Mouse (Mus musculus): ENCODE data around the gene Mvk. TPM values are rescaled to one million over a fixed set of nuclear protein-coding genes. Genes with fewer than 3 reads are reported as not detected.

The Mvk gene
- polyA plus RNA-seq, 1 experiment = 13.0 TPM

DNA sequence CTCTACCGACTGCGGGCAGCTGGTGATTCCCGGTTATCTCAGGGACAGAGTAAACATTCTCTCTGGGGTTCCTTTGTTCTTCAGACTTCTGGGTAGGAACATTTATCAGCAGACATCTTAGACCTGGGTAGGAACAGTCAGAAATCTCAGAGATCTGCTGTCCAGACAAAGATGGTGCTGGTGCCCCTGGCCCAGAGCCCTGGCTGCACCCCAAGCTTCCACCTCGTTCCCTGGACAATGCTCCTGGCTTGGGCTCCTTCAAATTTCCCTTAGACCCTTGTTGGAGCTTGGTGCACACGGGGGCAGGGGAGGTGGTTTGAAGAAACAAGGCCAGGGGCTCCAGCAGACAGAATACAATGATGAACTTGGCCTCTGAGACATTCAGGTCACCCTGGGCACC, 21.5 kb upstream of the Mvk start:
- Histone ChIP-seq H3K27me3 (ENCODE audit: control insufficient read depth, insufficient read depth, low read length) (no peaks in the 10 kb centered on the region), H3K36me3 (ENCODE audit: control insufficient read depth, insufficient read depth, low read length) (peaks cover 17% of the 10 kb centered on the region), H3K4me3 (ENCODE audit: extremely low read depth, insufficient read depth, insufficient read length) (no peak overlapping the region), H3K4me1 (ENCODE audit: control insufficient read depth, insufficient read depth, insufficient read length) (no peaks in the 10 kb centered on the region), H3K27ac (ENCODE audit: insufficient read depth, low read length) (no peak overlapping the region)
- no peak for DNase-seq (ENCODE audit: low read depth in 1 of 2, low spot score in 2 of 2)
- TF ChIP-seq CTCF (IDR thresholded peaks at IDR 0.05; ENCODE audit: extremely low read depth, insufficient read depth, insufficient read length, insufficient replicate concordance) = no peak
- no peak for TF ChIP-seq POLR2A (IDR thresholded peaks at IDR 0.05; ENCODE audit: low read depth, low read length)
- 66% methylated on average over 5 of the region's 5 CpGs for WGBS

DNA sequence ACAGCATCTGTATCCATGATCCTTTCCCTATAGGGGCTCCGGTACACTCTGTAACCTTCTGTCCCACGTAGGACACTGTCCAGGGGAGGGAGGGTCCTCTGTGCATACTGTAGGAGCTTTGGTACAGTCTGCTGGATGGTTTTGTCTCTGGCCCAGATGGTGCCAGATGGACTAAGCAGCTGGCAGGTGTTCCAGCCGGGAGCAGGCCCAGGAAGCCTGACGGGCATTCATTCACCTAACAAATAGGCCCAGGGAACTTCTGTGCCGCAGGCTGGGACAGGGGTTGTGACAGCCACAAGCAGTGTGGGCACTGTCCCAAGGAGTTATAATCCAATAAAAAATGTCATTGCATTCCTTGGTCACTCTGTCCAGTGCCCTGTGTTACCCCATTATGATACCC, 20.1 kb upstream of the Mvk start:
- DNase-seq (ENCODE audit: low read depth in 1 of 2, low spot score in 2 of 2) = no peak
- Histone ChIP-seq H3K4me3 (ENCODE audit: extremely low read depth, insufficient read depth, insufficient read length) (no peak overlapping the region), H3K4me1 (ENCODE audit: control insufficient read depth, insufficient read depth, insufficient read length) (no peaks in the 10 kb centered on the region), H3K27me3 (ENCODE audit: control insufficient read depth, insufficient read depth, low read length) (no peaks in the 10 kb centered on the region), H3K36me3 (ENCODE audit: control insufficient read depth, insufficient read depth, low read length) (peaks cover 11% of the 10 kb centered on the region), H3K27ac (ENCODE audit: insufficient read depth, low read length) (no peak overlapping the region)
- TF ChIP-seq CTCF (IDR thresholded peaks at IDR 0.05; ENCODE audit: extremely low read depth, insufficient read depth, insufficient read length, insufficient replicate concordance) = no peak
- no peak for TF ChIP-seq POLR2A (IDR thresholded peaks at IDR 0.05; ENCODE audit: low read depth, low read length)
- 91% methylated on average over 5 of the region's 5 CpGs for WGBS

DNA sequence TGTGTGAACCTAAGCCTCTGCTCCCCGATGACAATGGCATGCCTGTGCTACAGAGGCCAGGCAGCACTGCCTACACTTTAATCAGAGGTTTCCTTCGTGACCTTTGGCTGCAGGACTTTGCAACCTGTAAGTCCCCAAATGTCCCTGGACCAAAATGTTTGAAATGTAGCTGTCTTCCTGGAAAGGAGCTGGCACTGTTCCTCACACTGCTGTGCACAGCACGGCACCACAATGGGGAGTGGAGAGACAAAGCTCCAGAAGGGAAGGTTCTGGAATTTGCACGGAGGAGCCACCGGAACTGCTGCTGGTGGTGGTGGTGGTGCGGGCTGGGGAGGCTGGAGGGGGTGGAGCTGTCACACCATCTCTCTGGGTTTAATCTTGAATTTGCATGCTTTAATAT, 17.3 kb upstream of the Mvk start:
- no peaks in the 10 kb centered on the region for H3K4me1 ChIP-seq (ENCODE audit: control insufficient read depth, insufficient read depth, insufficient read length)
- DNase-seq (ENCODE audit: low read depth in 1 of 2, low spot score in 2 of 2) = no peak
- H3K36me3 ChIP-seq (ENCODE audit: control insufficient read depth, insufficient read depth, low read length) = no peaks in the 10 kb centered on the region
- 84% methylated on average over 6 of the region's 6 CpGs for WGBS
- H3K27ac ChIP-seq (ENCODE audit: insufficient read depth, low read length) = no peak overlapping the region
- TF ChIP-seq POLR2A (IDR thresholded peaks at IDR 0.05; ENCODE audit: low read depth, low read length) = no peak
- TF ChIP-seq CTCF (IDR thresholded peaks at IDR 0.05; ENCODE audit: extremely low read depth, insufficient read depth, insufficient read length, insufficient replicate concordance) = no peak
- H3K4me3 ChIP-seq (ENCODE audit: extremely low read depth, insufficient read depth, insufficient read length) = no peak overlapping the region
- no peaks in the 10 kb centered on the region for H3K27me3 ChIP-seq (ENCODE audit: control insufficient read depth, insufficient read depth, low read length)

DNA sequence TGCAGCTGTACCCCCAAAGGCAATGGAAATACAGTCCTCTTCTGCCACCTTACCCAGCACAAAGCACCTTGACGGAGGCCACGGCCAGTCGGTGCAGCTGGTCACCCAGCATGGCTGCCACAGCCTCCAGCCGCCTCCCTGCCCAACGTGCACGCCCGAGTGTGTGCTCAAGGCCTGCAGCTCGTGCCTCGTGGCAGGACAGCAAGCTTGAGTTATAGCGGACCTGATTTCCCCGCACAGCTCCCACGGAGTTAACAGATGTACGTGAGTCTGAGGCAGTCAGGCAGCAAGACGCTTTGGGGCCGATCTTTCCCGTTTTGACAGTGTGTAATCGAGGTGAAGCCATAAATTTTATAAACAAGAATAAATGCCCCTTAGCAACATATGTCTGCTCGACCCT, 15.4 kb upstream of the Mvk start:
- Histone ChIP-seq H3K4me3 (ENCODE audit: extremely low read depth, insufficient read depth, insufficient read length) (no peak overlapping the region), H3K27ac (ENCODE audit: insufficient read depth, low read length) (no peak overlapping the region), H3K36me3 (ENCODE audit: control insufficient read depth, insufficient read depth, low read length) (no peaks in the 10 kb centered on the region), H3K4me1 (ENCODE audit: control insufficient read depth, insufficient read depth, insufficient read length) (no peaks in the 10 kb centered on the region), H3K27me3 (ENCODE audit: control insufficient read depth, insufficient read depth, low read length) (no peaks in the 10 kb centered on the region)
- WGBS = 80% methylated on average over 18 of the region's 18 CpGs
- TF ChIP-seq POLR2A (IDR thresholded peaks at IDR 0.05; ENCODE audit: low read depth, low read length) = no peak
- no peak for TF ChIP-seq CTCF (IDR thresholded peaks at IDR 0.05; ENCODE audit: extremely low read depth, insufficient read depth, insufficient read length, insufficient replicate concordance)
- no peak for DNase-seq (ENCODE audit: low read depth in 1 of 2, low spot score in 2 of 2)

DNA sequence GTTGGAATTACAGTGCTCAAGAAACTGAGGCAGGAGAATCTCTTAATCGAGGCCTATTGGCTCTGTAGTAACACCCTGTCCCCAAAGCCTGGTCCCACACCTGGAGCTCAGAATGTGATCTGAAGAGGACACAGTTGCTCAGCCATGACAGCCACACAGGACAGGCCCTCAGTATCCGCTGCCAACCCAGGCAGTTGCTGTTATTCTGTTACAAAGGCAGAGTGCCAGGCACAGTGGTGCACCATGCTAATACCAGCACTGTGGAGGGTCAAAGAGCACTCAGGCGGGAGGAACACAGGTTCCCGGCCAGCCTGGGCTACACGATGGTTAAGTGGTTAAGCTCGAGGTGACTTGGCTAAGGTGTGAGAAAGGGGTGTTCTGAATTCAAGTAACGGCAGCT, 14.3 kb upstream of the Mvk start:
- Histone ChIP-seq H3K4me3 (ENCODE audit: extremely low read depth, insufficient read depth, insufficient read length) (no peak overlapping the region), H3K27me3 (ENCODE audit: control insufficient read depth, insufficient read depth, low read length) (no peaks in the 10 kb centered on the region), H3K36me3 (ENCODE audit: control insufficient read depth, insufficient read depth, low read length) (peaks cover under 1% of the 10 kb centered on the region; the same call in 1 of the 2 replicates), H3K4me1 (ENCODE audit: control insufficient read depth, insufficient read depth, insufficient read length) (no peaks in the 10 kb centered on the region), H3K27ac (ENCODE audit: insufficient read depth, low read length) (no peak overlapping the region)
- WGBS = 77% methylated on average over 7 of the region's 7 CpGs
- TF ChIP-seq POLR2A (IDR thresholded peaks at IDR 0.05; ENCODE audit: low read depth, low read length) (no peak), CTCF (IDR thresholded peaks at IDR 0.05; ENCODE audit: extremely low read depth, insufficient read depth, insufficient read length, insufficient replicate concordance) (no peak)
- DNase-seq (ENCODE audit: low read depth in 1 of 2, low spot score in 2 of 2) = no peak

DNA sequence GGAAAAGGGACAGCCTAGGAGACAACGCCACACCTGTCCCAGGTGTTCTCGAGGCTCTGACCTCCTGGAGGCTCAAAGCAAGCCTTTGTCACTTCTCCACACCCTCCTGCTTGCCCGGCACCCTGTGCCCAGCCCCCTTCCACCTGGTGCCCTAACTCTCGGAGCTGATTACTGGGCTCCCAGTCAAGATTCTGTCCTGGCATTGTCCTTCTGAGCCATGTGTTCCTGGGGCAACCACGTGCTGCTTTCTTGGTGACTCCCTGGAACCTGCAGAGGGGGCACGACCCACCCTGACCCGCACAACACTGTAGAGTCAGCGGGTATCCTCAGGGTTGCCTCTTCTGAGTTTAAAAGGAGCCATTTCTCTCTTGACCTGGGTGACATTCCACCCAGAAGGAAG, 9.7 kb upstream of the Mvk start:
- peaks cover 17% of the 10 kb centered on the region for H3K36me3 ChIP-seq (ENCODE audit: control insufficient read depth, insufficient read depth, low read length)
- no peaks in the 10 kb centered on the region for H3K27me3 ChIP-seq (ENCODE audit: control insufficient read depth, insufficient read depth, low read length)
- no peak overlapping the region for H3K27ac ChIP-seq (ENCODE audit: insufficient read depth, low read length)
- TF ChIP-seq POLR2A (IDR thresholded peaks at IDR 0.05; ENCODE audit: low read depth, low read length) (no peak), CTCF (IDR thresholded peaks at IDR 0.05; ENCODE audit: extremely low read depth, insufficient read depth, insufficient read length, insufficient replicate concordance) (no peak)
- WGBS = 86% methylated on average over 8 of the region's 8 CpGs
- no peak for DNase-seq (ENCODE audit: low read depth in 1 of 2, low spot score in 2 of 2)
- no peak overlapping the region for H3K4me3 ChIP-seq (ENCODE audit: extremely low read depth, insufficient read depth, insufficient read length)
- no peaks in the 10 kb centered on the region for H3K4me1 ChIP-seq (ENCODE audit: control insufficient read depth, insufficient read depth, insufficient read length)

DNA sequence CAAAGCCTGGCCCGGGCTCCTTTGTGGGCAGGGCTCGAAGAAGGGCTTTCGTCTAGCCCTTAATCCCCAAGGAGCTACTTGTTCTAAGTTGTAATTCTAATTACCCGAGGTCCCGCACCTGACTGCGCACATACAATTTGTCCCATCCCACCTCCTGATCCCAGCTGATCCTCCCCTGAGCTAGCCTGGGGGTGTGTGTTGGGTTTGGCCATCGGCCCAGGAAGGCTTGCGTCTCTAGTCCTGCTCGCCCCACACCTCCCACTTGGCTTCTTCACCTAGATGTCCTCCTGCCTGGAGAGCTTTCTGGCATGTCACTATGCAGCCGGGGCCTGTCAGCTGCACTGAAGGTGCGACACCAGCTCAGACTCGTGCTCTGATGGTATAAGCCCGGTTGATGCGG, 8.5 kb upstream of the Mvk start:
- Histone ChIP-seq H3K36me3 (ENCODE audit: control insufficient read depth, insufficient read depth, low read length) (peaks cover 17% of the 10 kb centered on the region), H3K4me3 (ENCODE audit: extremely low read depth, insufficient read depth, insufficient read length) (no peak overlapping the region), H3K4me1 (ENCODE audit: control insufficient read depth, insufficient read depth, insufficient read length) (no peaks in the 10 kb centered on the region), H3K27ac (ENCODE audit: insufficient read depth, low read length) (no peak overlapping the region), H3K27me3 (ENCODE audit: control insufficient read depth, insufficient read depth, low read length) (no peaks in the 10 kb centered on the region)
- WGBS = 92% methylated on average over 14 of the region's 14 CpGs
- no peak for TF ChIP-seq CTCF (IDR thresholded peaks at IDR 0.05; ENCODE audit: extremely low read depth, insufficient read depth, insufficient read length, insufficient replicate concordance)
- no peak for TF ChIP-seq POLR2A (IDR thresholded peaks at IDR 0.05; ENCODE audit: low read depth, low read length)
- DNase-seq (ENCODE audit: low read depth in 1 of 2, low spot score in 2 of 2) = no peak
